Mouse (Mus musculus) heart, postnatal 14 days (tissue): ENCODE data around the gene Gng8. TPM values are rescaled to one million over a fixed set of nuclear protein-coding genes. Genes with fewer than 3 reads are reported as not detected.

Source experiments
- DNase-seq, 2 experiments: peaks; one replicate each; pipeline ENCODE4 v3.0.0; 2021 to 2022
- intact Hi-C: fragments of 180-260 bp; cut with DNase I; formaldehyde crosslinking; loops from one replicate; pipeline ENCODE4 v1.15.1; 2025
- total RNA-seq, 2 experiments: library from RNA; stranded (reverse); gene quantifications; 2 replicates each; pipeline ENCODE4 v1.2.3; 2021

Gene Gng8
- total RNA-seq, 2 experiments from 2014 or later: 0.81 to 0.98 TPM

DNA sequence AGATGAGACGGTGACA lies 16.5 kb upstream of the Gng8 start, which contains the start of gene Dact3:
Gene Dact3 (plus strand): TSS at position 8 of the 16 bp plus-strand sequence.
- no peak for DNase-seq
- intact Hi-C loops: loop anchor here (5.0 kb wide), 1 partner anchor 37 kb away; no protein-coding TSS in a partner anchor

DNA sequence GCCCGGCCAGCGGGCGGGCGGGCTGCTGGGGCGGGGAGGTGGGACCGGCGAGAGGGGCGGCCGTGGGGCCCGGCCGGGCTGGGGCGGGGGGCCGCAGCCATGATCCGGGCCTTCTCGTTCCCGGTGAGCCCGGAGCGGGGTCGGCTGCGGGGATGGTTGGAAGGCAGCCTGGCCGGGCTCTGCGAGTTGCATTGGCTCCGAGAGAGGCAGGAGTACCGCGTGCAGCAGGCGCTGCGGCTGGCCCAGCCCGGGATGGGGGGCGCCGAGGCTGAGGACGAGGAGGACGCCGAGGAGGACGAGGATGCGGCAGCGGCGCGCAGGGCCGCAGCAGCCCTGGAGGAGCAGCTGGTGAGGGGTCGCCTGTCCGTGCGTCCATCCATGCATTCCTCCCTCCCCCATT lies 16.3 kb upstream of the Gng8 start:
- DNase-seq: no peak
- intact Hi-C loops: loop anchor here (5.0 kb wide), 1 partner anchor 37 kb away; no protein-coding TSS in a partner anchor

DNA sequence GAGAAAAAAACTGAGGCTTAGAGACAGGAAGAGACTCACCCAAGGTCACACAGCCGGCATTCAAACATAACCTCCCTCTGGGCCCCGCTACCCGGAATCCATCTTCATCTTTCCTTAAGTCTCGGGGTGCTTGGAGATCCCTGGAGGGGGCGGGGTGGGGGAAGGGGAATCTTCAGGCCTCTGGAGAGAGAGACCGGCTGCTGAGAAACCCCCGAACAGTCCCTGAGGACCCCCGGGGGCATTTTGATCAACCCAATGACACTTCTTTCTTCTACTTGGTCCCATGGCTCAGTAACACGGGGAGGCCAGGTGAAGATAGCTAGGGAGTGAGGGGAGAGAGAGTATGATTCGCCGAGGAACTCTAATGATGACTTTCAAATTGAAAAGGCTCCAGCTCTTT lies 15.6 kb upstream of the Gng8 start:
- DNase-seq: no peak
- intact Hi-C loops: loop anchor here (2.0 to 5.0 kb wide), 2 partner anchors 15 to 36 kb away; partner anchors contain the start of gene Gng8

DNA sequence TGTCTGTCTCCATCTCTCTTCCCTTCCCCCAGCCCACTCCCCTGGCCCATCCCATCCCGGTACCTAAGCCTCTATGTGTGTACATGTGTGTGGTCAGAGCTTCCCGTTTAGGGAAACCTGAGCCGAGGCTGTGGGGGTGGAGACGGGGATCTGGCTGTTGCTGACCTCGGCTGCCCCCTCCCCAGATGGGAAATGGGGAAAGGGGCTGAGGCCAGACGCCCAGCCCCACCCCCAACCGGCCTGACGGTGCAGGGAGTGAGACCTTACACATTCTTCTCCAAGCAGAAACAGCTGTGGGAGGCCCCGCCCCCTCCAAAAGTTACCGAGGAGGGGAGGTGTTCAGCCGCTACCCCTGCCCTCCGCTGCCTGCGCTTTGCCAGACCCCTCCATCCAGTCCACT lies 15.0 kb upstream of the Gng8 start:
- intact Hi-C loops: loop anchor here (2.0 to 5.0 kb wide), 2 partner anchors 14 to 36 kb away; partner anchors contain the start of gene Gng8
- DNase-seq: peak in 1 of 2 experiments; percentile 49

DNA sequence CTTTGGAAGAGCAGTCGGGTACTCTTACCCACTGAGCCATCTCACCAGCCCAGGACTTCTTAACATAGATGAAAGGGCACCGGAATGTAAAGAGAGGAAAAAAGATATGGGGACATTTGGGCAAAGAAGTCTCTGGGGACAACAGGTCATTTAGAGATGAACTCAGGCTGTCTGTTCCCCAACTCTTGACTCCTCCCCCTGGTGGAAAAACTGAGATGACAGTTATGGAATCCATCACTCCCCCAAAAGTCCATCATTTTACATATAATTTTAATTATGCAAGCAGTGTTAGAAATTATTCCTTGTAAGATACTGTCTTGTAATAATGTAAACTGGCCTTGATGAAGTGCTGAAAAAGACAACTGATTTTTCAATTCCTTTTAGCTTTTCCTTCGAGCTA lies 13.9 kb upstream of the Gng8 start:
- DNase-seq: no peak
- intact Hi-C loops: loop anchor here (2.0 to 5.0 kb wide), 2 partner anchors 13 to 35 kb away; partner anchors contain the start of gene Gng8

DNA sequence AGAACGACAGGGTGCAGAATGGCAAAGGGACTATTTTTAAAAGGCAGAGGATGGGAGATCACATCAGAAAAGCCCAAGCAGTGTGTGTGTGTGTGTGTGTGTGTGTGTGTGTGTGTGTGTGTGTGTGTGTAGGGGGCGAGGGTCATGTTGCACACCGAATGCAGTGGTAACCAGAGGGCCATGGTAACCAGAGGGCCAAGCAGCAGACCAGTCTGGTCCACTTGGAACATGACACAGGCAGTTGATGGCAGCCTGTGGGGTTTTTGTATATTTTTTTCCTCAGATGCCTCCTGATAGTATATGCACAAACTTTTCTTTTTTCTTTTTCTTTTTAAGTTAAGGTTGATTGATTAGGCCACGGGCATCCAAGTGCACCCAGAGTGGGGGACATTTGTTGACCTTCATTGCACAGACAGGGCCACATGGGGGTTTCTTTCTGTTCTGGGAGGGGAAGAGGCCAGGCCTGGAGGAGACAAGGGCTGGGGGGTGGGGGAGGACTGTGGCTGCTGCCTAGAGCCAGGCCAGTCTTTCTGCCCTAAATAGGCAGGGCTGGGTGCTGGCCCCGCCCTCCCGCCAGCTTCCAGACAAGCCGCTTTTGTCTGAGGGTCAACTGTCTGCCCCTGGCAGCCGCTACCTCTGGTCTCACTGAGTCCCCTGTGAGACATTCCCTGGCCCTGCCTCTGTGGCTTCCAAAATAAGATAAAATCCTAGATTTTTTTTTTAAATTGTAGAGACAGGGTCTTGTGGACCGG lies 11.6 kb upstream of the Gng8 start:
- DNase-seq: peak; percentile 64 to 75
- intact Hi-C loops: loop anchor here (5.0 kb wide), 1 partner anchor 32 kb away; no protein-coding TSS in a partner anchor

DNA sequence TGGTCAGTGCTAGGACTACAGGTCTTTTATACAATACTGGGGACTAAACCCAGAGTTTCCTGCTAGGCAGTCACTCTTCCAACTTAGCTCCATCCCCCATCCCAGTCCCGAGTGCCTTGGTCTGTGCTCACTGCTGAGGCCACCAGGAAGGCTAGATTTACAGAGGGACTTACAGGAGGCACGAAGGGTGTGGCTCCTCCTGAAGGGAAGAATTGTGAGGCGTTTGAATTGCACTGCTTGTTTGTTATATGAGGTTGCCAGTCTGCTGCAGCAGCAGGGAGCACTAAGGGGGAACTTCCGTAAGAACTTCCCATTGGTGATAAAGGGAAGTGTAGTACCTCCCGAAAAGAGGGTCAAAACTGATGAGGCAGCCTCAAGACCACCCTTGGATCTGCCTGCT lies 11.0 kb upstream of the Gng8 start:
- no peak for DNase-seq
- intact Hi-C loops: no loop called here

DNA sequence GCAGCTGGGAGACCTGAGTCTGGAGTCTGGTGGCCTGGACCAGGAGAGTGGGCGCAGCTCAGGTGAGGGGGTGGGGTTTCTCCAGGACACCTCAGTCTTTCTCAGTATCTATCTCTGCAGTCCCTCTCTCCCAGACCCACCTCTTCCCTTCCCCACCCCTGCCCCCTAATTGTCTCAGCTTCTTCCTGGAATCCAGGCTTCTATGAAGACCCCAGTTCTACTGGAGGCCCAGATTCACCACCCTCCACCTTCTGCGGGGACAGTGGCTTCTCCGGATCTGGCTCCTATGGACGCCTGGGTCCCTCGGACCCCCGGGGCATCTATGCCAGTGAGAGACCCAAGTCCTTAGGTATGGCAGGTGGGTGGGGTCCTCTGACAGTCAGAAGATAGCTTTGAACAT lies 8.4 kb upstream of the Gng8 start:
- no peak for DNase-seq
- intact Hi-C loops: no loop called here

DNA sequence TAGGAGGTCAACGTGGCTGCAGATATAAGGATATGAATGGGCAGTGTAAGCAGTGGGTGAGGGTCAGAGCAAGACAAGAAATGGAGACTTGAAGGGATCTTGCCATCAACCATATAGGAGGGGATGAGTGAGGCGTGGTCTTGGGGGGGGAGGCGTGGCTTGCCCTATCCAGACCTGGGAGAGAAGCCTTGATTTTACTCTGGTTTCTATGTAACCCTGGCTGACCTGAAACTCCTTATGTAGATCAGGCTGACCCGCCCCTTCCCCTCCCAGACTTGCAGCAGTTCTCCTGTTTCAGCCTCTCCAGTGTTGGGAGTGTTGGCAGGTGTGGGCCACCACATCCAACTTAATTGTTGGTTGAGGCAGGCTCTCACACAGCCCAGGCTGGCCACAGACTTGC lies 7.3 kb upstream of the Gng8 start:
- intact Hi-C loops: no loop called here
- DNase-seq: no peak

DNA sequence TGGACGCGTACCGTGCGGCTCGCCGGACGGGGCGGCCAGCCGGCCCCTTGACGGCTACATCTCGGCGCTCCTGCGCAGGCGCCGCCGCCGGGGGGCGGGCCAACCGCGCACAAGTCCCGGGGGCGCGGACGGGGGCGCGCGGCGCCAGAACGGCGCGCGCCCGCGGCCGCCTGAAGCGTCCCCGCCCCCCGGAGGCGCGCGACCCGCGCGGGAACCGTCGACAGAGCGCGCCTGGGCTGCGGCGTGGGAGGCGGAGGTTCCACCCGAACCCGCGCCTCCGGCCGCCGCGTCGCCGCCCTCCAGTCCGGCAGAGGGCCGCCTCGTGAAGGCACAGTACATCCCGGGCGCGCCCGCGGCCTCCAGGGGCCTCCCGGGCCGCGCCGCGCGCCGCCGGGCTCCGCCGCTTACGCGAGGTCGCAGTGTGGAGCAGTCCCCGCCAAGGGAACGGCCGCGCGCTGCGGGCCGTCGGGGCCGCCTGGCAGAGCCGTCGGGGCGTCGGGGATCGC lies 6.3 kb upstream of the Gng8 start:
- intact Hi-C loops: no loop called here
- no peak for DNase-seq

DNA sequence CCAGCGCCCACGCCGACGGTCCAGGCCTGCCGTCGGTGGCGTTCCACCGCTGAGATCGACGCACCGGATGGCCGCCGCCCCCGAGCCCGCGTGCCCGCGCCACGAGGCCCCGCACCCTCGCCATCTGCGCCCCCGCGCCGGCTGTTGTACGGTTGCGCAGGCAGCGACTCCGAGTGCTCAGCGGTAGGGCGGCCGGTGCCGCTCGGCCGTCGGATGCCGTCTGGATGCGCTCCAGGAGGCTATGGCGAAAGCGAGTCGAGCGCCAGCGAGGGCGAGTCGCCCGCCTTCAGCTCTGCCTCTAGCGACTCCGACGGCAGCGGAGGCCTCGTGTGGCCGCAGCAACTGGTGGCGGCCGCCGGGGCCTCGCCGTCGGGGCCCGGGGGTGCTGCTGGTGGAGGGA lies 5.7 kb upstream of the Gng8 start:
- intact Hi-C loops: no loop called here
- DNase-seq: no peak

DNA sequence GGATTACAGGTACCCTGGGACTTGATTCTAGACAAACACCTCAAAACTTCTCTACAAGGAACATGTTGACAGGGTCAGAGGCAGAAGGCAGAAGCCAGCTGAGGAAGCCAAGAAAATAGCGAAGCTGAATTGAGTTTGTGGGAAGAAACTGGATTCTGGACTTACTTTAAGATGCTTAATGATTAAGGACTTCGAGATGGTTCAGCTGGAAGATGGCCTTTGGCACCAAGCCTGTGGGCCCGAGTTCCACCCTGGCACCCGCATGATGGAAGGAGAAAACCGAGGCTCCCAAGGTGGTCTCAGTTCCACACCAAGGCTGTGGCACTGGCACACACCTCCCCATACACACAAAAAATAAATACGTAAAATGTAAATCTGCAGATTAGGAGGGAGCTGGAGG lies 1.1 kb upstream of the Gng8 start:
- intact Hi-C loops: loop anchor here (2.0 kb wide), 1 partner anchor 14 kb away; no protein-coding TSS in a partner anchor
- peak; percentile 53 to 59 for DNase-seq

DNA sequence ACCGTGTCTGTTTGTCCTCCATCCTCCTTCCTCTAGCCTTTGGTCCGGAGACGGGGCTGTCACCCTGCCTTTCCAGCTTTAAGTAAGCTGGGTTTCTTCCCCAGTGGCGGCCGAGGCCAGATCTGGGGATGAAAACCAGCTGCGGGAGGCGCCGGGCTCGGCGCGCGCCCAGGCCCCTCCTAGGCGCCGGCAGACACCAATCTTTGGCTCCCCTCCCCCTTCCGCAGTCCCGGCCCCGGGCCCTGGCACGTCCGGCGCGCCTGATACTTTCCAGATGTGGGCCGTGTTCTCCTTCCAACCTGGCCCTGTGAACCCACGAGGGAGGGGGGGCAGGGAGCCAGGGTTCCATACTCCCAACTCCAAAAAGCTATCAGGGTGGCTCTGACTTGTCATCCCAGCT lies 642 bp upstream of the Gng8 start:
- DNase-seq: peak; percentile 86 to 88
- intact Hi-C loops: loop anchor here (1.0 to 2.0 kb wide), 2 partner anchors 14 to 31 kb away; no protein-coding TSS in a partner anchor

DNA sequence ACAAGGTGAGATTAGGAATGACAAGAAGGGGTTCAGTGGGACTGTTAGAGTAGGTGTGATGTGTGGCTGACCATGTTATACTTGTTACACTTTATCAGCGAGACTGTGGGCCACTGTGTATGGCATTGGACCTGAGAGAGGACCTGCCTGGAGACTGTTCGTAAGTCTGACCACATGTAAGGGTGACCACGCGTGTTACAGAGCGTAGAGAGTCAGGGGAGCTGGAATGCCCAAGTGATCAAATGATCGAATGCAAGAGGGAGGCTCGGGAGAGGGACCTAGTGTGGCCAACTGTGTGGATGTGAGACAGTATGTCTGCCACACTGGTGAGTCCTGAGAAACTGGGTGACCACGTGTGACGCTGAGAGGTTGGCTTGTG lies 755 bp downstream of the Gng8 start:
- no peak for DNase-seq
- intact Hi-C loops: loop anchor here (2.0 kb wide), 1 partner anchor 80 kb away; no protein-coding TSS in a partner anchor

DNA sequence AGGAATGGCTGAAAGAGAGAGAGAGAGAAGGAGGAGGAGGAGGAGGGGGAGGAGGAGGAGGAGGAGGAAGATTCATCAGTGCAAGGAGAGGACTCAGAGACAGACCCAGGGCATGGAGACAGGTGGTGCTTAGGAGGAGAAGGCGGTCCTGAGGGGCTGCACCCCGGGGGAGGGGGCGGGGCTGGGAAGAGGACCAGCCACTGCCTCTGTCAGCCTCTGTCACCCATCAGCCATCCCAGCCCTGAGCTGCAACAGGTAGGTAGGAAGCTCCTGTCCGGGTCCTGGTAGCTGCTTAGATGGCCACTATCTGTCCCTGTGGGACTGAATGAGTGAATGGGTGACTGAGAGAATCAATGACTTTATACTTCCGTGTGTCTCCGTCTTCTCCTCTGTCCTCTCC lies 2.0 kb downstream of the Gng8 start:
- intact Hi-C loops: loop anchor here (2.0 kb wide), 1 partner anchor 81 kb away; no protein-coding TSS in a partner anchor
- no peak for DNase-seq

DNA sequence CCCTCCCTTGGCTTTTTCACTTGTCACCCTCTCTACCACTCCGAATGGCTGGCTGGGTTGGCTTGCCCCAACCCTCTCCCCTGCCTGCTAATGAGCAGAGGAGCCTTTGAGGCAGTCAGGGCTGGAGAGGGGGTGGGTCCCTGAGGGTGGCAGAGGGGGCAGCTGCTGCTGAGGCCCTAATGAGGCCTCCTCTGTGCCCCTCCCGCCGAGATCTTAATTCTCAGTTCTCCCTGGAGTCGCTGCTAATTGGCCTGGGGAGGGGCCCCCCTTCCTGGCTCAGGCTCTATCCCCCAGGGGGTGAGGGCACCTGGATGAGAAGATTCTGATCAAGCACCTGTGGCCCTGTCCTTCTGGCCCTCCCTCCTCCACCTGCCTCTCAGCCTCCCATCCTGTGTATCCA lies 2.7 kb downstream of the Gng8 start:
- intact Hi-C loops: no loop called here
- DNase-seq: no peak

DNA sequence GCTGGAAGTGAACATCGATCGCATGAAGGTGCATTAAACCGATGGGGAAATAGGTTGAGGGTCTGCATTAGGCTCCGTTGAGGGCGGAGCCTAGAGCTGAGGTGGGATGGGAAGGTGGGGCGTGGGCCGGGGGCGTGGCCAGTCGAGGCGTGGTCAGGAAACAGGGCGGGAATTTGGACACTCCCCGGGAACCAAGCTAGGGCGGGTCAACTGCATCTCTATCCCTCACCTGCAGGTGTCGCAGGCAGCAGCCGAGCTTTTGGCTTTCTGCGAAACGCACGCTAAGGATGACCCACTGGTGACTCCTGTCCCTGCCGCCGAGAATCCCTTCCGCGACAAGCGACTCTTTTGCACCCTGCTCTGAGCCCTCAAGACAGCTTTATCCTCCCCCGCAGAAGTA lies 3.4 kb downstream of the Gng8 start:
- DNase-seq: peak; percentile 81 to 87

DNA sequence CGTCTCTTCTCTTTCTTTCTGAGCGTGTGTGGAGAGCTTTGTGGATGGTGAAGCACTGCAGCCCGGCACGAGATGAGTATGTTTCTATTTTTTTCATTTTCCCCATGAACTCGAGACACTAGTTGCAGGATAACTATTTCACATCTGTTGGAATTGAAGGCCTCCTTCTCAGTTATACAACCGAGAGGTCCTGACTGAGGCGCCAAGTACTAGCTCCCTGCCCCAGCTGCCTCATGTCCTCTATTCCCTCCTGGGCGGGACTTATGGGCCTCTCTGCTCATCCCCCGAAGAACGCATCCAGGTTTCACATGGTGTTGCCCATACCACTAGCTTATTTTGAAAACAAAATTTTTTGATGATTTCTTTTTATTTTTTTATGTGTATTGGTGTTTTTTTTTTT lies 3.9 kb downstream of the Gng8 start:
- intact Hi-C loops: loop anchor here (1.0 kb wide), 1 partner anchor 18 kb away; no protein-coding TSS in a partner anchor
- no peak for DNase-seq

More for the DNA sequence above, 3.4 kb downstream of the Gng8 start:
- intact Hi-C loops: loop anchor here (1.0 kb wide), 1 partner anchor 18 kb away; no protein-coding TSS in a partner anchor

DNA sequence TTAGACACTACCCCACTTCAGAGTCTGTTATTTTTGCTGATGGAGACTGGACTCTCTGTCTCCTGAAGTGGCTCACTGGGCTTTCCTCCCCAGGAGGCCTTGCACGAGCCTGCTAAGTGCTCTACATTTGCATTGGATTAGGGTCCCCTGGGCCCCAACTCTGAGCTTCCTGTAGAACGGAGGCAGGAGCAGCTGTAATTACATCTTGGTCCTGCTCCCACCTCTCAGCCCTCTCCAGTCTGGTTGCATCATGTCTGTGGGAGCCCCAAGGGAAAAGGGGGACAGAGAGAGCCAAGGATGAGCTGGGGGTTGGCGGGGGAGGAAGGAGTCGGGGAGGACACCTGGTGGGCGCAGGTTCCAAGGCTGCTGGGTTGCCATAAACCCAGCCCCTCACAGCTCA lies 8.9 kb downstream of the Gng8 start:
- intact Hi-C loops: no loop called here
- DNase-seq: no peak

DNA sequence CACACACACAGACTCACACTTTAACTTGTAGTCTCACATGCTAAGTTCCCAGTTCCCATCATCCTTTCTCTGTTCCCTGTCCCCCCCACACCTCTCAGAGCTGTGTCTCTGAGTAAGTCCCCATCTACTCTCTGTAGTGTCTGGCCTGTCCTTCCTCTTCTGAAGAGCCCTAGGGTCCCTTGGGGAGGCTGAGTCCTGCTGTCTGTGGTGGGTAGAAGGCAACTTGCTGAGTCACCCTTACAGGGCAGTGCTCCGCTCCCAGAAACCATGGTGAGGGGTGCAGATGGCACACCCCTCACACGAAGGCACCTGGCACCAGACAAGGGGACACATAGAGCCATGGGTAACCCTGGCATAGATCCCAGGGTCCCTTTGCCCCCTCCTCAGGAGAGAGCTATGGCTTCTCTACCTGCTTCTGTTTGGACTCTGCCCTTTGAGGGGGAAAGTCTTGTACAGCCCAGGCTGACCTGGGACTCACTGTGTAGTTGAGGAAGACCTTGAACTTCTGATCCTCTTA lies 11.9 kb downstream of the Gng8 start:
- intact Hi-C loops: no loop called here
- no peak for DNase-seq

DNA sequence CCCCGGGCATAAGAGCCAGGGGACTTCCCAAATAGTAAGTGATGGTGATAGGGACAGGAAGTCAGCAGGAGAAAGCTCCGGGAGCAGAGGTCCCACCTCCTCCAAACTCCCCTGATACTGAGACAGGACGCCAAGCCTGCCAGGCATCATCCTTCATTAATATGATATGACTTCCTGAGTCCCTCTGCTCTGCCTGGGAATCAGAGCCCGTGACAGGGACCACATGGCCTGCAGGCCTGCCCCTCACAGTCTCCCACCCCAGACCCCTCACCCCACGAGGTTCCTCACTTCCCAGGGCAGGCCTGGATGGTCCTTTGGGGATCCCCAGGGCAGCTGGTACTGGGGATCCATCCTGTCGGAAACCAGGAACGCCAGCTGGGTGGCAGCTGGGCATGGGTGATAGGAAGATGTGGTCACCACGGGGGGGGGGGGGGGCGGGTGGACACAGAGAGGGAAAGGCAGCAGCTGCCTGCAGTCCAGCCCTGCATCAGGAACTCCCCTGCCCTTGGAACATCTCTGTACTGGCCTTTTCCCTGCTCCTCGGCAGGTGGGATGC lies 12.6 kb downstream of the Gng8 start:
- intact Hi-C loops: no loop called here
- no peak for DNase-seq
